Mouse (Mus musculus): ENCODE data around the gene Bad.

DNA sequence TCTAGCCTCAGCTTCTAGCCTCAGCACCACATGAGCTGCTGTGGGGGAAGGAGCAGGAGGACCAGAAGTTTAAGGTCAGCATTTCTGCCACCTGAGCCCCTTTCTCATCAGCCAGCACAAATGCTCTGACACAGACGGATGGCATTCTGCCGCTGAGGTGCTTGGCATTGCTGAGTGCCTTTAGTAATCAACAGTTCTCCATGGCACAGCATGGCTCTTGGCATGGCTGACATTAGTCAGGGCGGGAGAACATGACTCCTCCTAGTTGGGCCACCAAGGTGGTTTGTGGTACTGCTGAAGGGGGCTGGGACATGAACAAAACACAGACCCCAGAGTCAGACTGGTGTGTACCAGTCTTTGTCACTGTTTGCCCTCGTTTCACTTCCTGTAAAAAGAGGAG lies 6.5 kb downstream of the Bad start:
- TF ChIP-seq CTCF (IDR thresholded peaks at IDR 0.05; ENCODE audit: low read depth) (no peak), EP300 (optimal IDR thresholded peaks at IDR 0.05) (no peak)
